Mouse (Mus musculus): ENCODE measurements around the gene Gm6803. TPM values are rescaled to one million over a fixed set of nuclear protein-coding genes. Genes with fewer than 3 reads are reported as not detected.
"Not testable (repeated sequence)": the region's sequence is repeated elsewhere in the genome, so short reads cannot be mapped to it uniquely, and the experiment has no call there.

Gm6803 gene
- total RNA-seq (2021), result not detected in 2 replicates
- long read RNA-seq, result 0 reads

- DNase-seq, result not testable (repeated sequence)
Measured at GRCm38 (mm10) chr12:88018671-88019070, at the start of gene Gm6803. Gene Gm6803, minus strand, starts transcription at chr12:88018771.

GRCm38 (mm10) chr12:88045226-88045625 lies 26.7 kb upstream of the Gm6803 start:
- DNase-seq, result not testable (repeated sequence)

GRCm38 (mm10) chr12:88039703-88040102 lies 21.1 kb upstream of the Gm6803 start:
- DNase-seq, result not testable (repeated sequence)

- not testable (repeated sequence) for DNase-seq
Measured at GRCm38 (mm10) chr12:88039062-88039461, 20.5 kb upstream of the Gm6803 start.

GRCm38 (mm10) chr12:88032250-88032649 lies 13.7 kb upstream of the Gm6803 start:
- not testable (repeated sequence) for DNase-seq

- DNase-seq, result not testable (repeated sequence)
Measured at GRCm38 (mm10) chr12:88026704-88027103, 8.1 kb upstream of the Gm6803 start, which contains the start of gene Gm2056. Gene Gm2056, plus strand, starts transcription at chr12:88027004.

- DNase-seq, result not testable (repeated sequence)
Measured at GRCm38 (mm10) chr12:88011548-88011947, 7.0 kb downstream of the Gm6803 start, which contains the start of gene Gm2075. Gene Gm2075, plus strand, starts transcription at chr12:88011848.

- DNase-seq, result not testable (repeated sequence)
Measured at GRCm38 (mm10) chr12:88004118-88004517, 14.5 kb downstream of the Gm6803 start.

GRCm38 (mm10) chr12:87984000-87984399 lies 34.6 kb downstream of the Gm6803 start:
- not testable (repeated sequence) for DNase-seq

Other genes with a start within 250 kb of the Gm6803 start
- not detected in 2 replicates for gene Gm21319, start 243.0 kb downstream of the Gm6803 start, total RNA-seq (2021)
- not detected in 2 replicates for gene Gm21936, start 223.3 kb downstream of the Gm6803 start, total RNA-seq (2021)
- gene BB287469, start 202.2 kb downstream of the Gm6803 start, total RNA-seq (2021), result not detected in 2 replicates
- not detected in 2 replicates for gene Gm2001, start 176.4 kb downstream of the Gm6803 start, total RNA-seq (2021)
- not detected in 2 replicates for gene Gm2016, start 144.7 kb downstream of the Gm6803 start, total RNA-seq (2021)
- gene Gm2022, start 123.4 kb downstream of the Gm6803 start, total RNA-seq (2021), result not detected in 2 replicates
- gene Gm2035, start 98.9 kb downstream of the Gm6803 start, total RNA-seq (2021), result not detected in 2 replicates
- not detected in 2 replicates for gene Gm2042, start 64.7 kb downstream of the Gm6803 start, total RNA-seq (2021)
- gene Gm2075, start 6.9 kb downstream of the Gm6803 start, total RNA-seq (2021), result not detected in 2 replicates
- not detected in 2 replicates for gene Gm2056, start 8.2 kb upstream of the Gm6803 start, total RNA-seq (2021)
- gene Gm16368, start 64.9 kb upstream of the Gm6803 start, total RNA-seq (2021), result not detected in 2 replicates
- gene Gm10436, start 163.3 kb upstream of the Gm6803 start, total RNA-seq (2021), result not detected in 2 replicates
- gene Gm8332, start 231.3 kb upstream of the Gm6803 start, total RNA-seq (2021), result not detected in 2 replicates